Mouse (Mus musculus): Measurements from ENCODE around the gene Nlrc4.

DNA sequence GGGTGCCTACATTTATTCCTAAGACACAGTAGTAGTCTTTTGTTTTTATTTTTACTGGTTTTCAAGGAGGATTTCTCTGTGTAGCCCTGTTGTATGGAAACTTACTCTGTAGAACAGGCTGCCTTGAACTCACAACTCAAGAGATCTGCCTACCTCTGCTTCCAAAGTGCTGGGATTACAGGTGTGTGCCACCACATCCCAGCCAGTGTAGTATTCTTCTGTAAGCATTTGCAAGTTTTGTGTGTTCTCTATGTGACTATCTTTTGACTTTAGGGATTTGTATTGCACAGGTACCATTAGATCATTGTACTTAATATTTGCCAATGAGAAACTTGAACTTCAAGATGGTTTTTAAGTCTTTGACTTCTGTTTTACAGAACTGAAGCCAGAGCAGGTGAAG lies 72.3 kb downstream of the Nlrc4 start:
- no peak for TF ChIP-seq POLR2A (IDR thresholded peaks at IDR 0.05; ENCODE audit: insufficient read depth, low read depth, low read length)
- no peak for TF ChIP-seq EP300 (IDR thresholded peaks at IDR 0.05; ENCODE audit: insufficient read depth, low read depth, low read length)

Measured in heart, adult 2 months (tissue).